Mouse (Mus musculus) midbrain, embryonic 14.5 days (tissue): ENCODE measurements around the gene Adgrg6. TPM values are rescaled to one million over a fixed set of nuclear protein-coding genes. Genes with fewer than 3 reads are reported as not detected.

ENCODE experiments used
- ATAC-seq: fragments of 200-750 bp; cut with Nextera tagmentation; 2 replicates; pipeline ENCODE4 v1.8.0; 2017; ENCODE audit warnings: moderate number of reproducible peaks, moderate library complexity; ENCODE audit not compliant: low FRiP score, low TSS enrichment
- DNase-seq: peaks from one replicate; pipeline ENCODE4 v3.0.0-alpha.2; 2015
- H3K27ac ChIP-seq: fragments of 300-500 bp; sonication (generic); replicated peaks from 2 replicates; pipeline ENCODE4 v1.5.1; 2014; ENCODE audit warnings: mild to moderate bottlenecking, low read depth, low read length, moderate library complexity
- H3K27me3 ChIP-seq: fragments of 300-500 bp; sonication (generic); 2 replicates; pipeline ENCODE4 v1.6.1; 2014; ENCODE audit warnings: low read length, control low read depth, mixed read lengths; ENCODE audit not compliant: control insufficient read depth, insufficient read depth
- H3K36me3 ChIP-seq: fragments of 300-500 bp; sonication (generic); 2 replicates; pipeline ENCODE4 v1.6.1; 2014; ENCODE audit warnings: low read length, control low read depth; ENCODE audit not compliant: control insufficient read depth, insufficient read depth
- H3K4me1 ChIP-seq: fragments of 300-500 bp; sonication (generic); 2 replicates; pipeline ENCODE4 v1.6.1; 2014; ENCODE audit warnings: mild to moderate bottlenecking, antibody characterized with exemption, low read length, control low read depth; ENCODE audit not compliant: control insufficient read depth, insufficient read depth
- H3K4me2 ChIP-seq: fragments of 300-500 bp; sonication (generic); 2 replicates; pipeline ENCODE4 v1.6.1; 2014; ENCODE audit warnings: mild to moderate bottlenecking, low read length, moderate library complexity
- H3K4me3 ChIP-seq: fragments of 300-500 bp; sonication (generic); replicated peaks from 2 replicates; pipeline ENCODE4 v1.5.1; 2014; ENCODE audit warnings: low read depth, low read length
- H3K9ac ChIP-seq: fragments of 300-500 bp; sonication (generic); replicated peaks from 2 replicates; pipeline ENCODE4 v1.6.1; 2014; ENCODE audit warnings: mild to moderate bottlenecking, low read length, moderate library complexity
- H3K9me3 ChIP-seq: fragments of 300-500 bp; sonication (generic); 2 replicates; pipeline ENCODE4 v1.6.1; 2016; ENCODE audit warnings: low read length, control low read depth, mixed read lengths; ENCODE audit not compliant: control insufficient read depth
- WGBS: fragments of 180-500 bp; shearing (Covaris S2); extraction: QIAGEN DNeasy Blood & Tissue Kit; methylation state at CpG from one replicate; pipeline ENCODE4 v1.1.7; 2014; 5-methylcytosine and 5-hydroxymethylcytosine counted together
- polyA plus RNA-seq: library from polyadenylated mRNA; unstranded; fragments of >200 nt; fragmentation: Nextera tagmentation; extraction: Ambion mirVana; gene quantifications from 2 replicates; pipeline ENCODE4 v1.2.1, GENCODE M21; 2014

The Adgrg6 gene
- polyA plus RNA-seq, 1 experiment from 2014 or later: 2.0 TPM

DNA sequence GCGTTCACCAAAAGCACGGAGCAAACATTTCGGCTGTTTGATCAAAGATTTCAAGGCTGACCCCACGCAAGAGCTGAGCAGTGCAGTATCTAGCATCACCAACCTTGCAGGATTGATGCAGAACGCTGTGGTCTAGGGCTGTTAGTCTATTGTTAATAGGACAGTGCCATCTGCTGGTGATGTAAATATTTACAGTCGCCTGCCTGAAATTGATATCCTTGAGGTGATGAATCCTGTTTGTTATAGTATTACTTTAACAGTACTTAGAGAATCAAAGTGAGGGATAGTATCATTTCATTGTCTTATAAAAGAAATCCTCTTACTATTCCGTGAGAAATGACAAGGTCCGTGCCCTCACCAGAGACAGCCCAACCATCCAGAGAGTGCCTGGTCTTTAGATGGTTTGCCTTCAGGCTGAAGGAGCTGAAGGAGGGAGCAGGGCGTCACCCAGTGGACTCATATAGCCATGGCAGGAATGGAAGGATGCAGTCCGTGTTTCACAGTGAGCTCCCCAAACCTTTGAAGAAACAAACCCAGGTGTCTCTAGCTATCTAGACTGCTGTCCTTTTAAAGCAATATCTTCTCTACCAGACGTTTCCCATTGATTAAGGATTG lies 154.3 kb downstream of the Adgrg6 start:
- ATAC-seq (peak; percentile 92), DNase-seq (peak; percentile 92)
- Histone ChIP-seq H3K4me3 (no peak overlapping the region), H3K27me3 (no peaks in the 10 kb centered on the region), H3K27ac (no peak overlapping the region), H3K9me3 (no peaks in the 10 kb centered on the region), H3K4me1 (no peaks in the 10 kb centered on the region), H3K4me2 (no peak overlapping the region), H3K36me3 (no peaks in the 10 kb centered on the region), H3K9ac (no peak overlapping the region)
- 13% methylated on average over 11 of the region's 11 CpGs for WGBS

- H3K9me3 ChIP-seq: no peaks in the 10 kb centered on the region
- 93% methylated on average over 5 of the region's 5 CpGs for WGBS
- no peak overlapping the region for H3K4me2 ChIP-seq
- DNase-seq (no peak), ATAC-seq (no peak)
- no peak overlapping the region for H3K4me3 ChIP-seq
- no peak overlapping the region for H3K27ac ChIP-seq
- no peak overlapping the region for H3K9ac ChIP-seq
- no peaks in the 10 kb centered on the region for H3K27me3 ChIP-seq
- no peaks in the 10 kb centered on the region for H3K4me1 ChIP-seq
- no peaks in the 10 kb centered on the region for H3K36me3 ChIP-seq
Measured at GRCm38 (mm10) chr10:14385574-14385973, 159.9 kb downstream of the Adgrg6 start.

- H3K4me2 ChIP-seq: no peak overlapping the region
- H3K36me3 ChIP-seq: no peaks in the 10 kb centered on the region
- H3K4me3 ChIP-seq: no peak overlapping the region
- H3K9ac ChIP-seq: no peak overlapping the region
- ATAC-seq (no peak), DNase-seq (no peak)
- H3K9me3 ChIP-seq: no peaks in the 10 kb centered on the region
- no peaks in the 10 kb centered on the region for H3K27me3 ChIP-seq
- 100% methylated on average over 1 of the region's 1 CpGs for WGBS
- H3K27ac ChIP-seq: no peak overlapping the region
- H3K4me1 ChIP-seq: no peaks in the 10 kb centered on the region
Measured at GRCm38 (mm10) chr10:14365065-14365589, 180.3 kb downstream of the Adgrg6 start.

DNA sequence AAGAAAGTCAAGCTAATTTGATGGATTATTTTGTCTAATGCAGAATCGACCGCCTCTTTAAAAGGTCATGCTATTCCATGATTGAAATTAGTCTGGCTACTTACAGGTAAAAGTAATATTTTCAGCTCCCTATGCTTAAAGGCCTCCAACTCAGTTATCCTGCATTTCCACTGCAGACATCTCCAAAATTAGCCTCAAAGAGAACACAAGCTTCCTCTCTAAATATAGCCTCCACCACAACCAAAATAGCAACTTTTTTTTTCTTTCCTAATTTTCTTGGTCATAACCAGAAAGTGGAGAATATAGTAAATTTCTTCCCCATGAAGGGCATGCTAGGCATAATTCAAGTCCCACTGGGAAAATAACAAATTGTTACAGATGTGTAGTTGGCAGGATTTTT lies 182.2 kb downstream of the Adgrg6 start:
- whole genome bisulfite sequencing: 90% methylated on average over 2 of the region's 2 CpGs
- Histone ChIP-seq H3K9ac (no peak overlapping the region), H3K27ac (no peak overlapping the region), H3K4me3 (no peak overlapping the region), H3K4me2 (no peak overlapping the region), H3K27me3 (no peaks in the 10 kb centered on the region), H3K9me3 (no peaks in the 10 kb centered on the region), H3K36me3 (no peaks in the 10 kb centered on the region), H3K4me1 (no peaks in the 10 kb centered on the region)
- ATAC-seq (no peak), DNase-seq (no peak)

GRCm38 (mm10) chr10:14358271-14358670 lies 187.2 kb downstream of the Adgrg6 start:
- H3K36me3 ChIP-seq: no peaks in the 10 kb centered on the region
- H3K27ac ChIP-seq: no peak overlapping the region
- no peak overlapping the region for H3K4me3 ChIP-seq
- 70% methylated on average over 3 of the region's 3 CpGs for WGBS
- no peak for ATAC-seq
- no peak overlapping the region for H3K4me2 ChIP-seq
- no peaks in the 10 kb centered on the region for H3K9me3 ChIP-seq
- no peak for DNase-seq
- no peaks in the 10 kb centered on the region for H3K4me1 ChIP-seq
- no peaks in the 10 kb centered on the region for H3K27me3 ChIP-seq
- no peak overlapping the region for H3K9ac ChIP-seq

Other genes starting within 250 kb of the Adgrg6 start
- gene Vta1, start 159.9 kb upstream of the Adgrg6 start, polyA plus RNA-seq: 217 and 224 TPM in 2 replicates
- 1.4 and 2.3 TPM in 2 replicates for gene Nmbr, start 159.9 kb upstream of the Adgrg6 start, polyA plus RNA-seq
- not detected in 2 replicates for gene Gje1, start 172.6 kb upstream of the Adgrg6 start, polyA plus RNA-seq